Mouse (Mus musculus): Measurements from ENCODE around the gene Actl7b. TPM values are rescaled to one million over a fixed set of nuclear protein-coding genes. Genes with fewer than 3 reads are reported as not detected.

Gene Actl7b
- polyA plus RNA-seq, 1 experiment = not detected

GRCm38 (mm10) chr4:56719456-56719855 lies 21.8 kb downstream of the Actl7b start:
- no peak overlapping the region for H3K4me3 ChIP-seq (ENCODE audit: insufficient read depth, low read depth, low read length)
- TF ChIP-seq CTCF (IDR thresholded peaks at IDR 0.05; ENCODE audit: insufficient read depth, low read depth, low read length) (no peak), POLR2A (IDR thresholded peaks at IDR 0.05; ENCODE audit: insufficient read depth, low read depth, low read length) (no peak)
- H3K27ac ChIP-seq (ENCODE audit: insufficient read depth, low read depth, low read length) = no peak overlapping the region
- 83% methylated on average over 9 of the region's 9 CpGs for WGBS
- H3K4me1 ChIP-seq (ENCODE audit: control insufficient read depth, insufficient read depth, low read length) = no peaks in the 10 kb centered on the region; the same call in 1 of the 2 replicates

GRCm38 (mm10) chr4:56718573-56719442 lies 22.4 kb downstream of the Actl7b start:
- no peak overlapping the region for H3K4me3 ChIP-seq (ENCODE audit: insufficient read depth, low read depth, low read length)
- 59% methylated on average over 12 of the region's 12 CpGs for WGBS
- no peak overlapping the region for H3K27ac ChIP-seq (ENCODE audit: insufficient read depth, low read depth, low read length)
- H3K4me1 ChIP-seq (ENCODE audit: control insufficient read depth, insufficient read depth, low read length) = no peaks in the 10 kb centered on the region; the same call in 1 of the 2 replicates
- TF ChIP-seq POLR2A (IDR thresholded peaks at IDR 0.05; ENCODE audit: insufficient read depth, low read depth, low read length) = no peak
- TF ChIP-seq CTCF (IDR thresholded peaks at IDR 0.05; ENCODE audit: insufficient read depth, low read depth, low read length) = no peak

- no peak for TF ChIP-seq CTCF (IDR thresholded peaks at IDR 0.05; ENCODE audit: insufficient read depth, low read depth, low read length)
- 81% methylated on average over 3 of the region's 3 CpGs for WGBS
- H3K27ac ChIP-seq (ENCODE audit: insufficient read depth, low read depth, low read length) = no peak overlapping the region
- no peak overlapping the region for H3K4me3 ChIP-seq (ENCODE audit: insufficient read depth, low read depth, low read length)
- no peaks in the 10 kb centered on the region; the same call in 1 of the 2 replicates for H3K4me1 ChIP-seq (ENCODE audit: control insufficient read depth, insufficient read depth, low read length)
Observed at GRCm38 (mm10) chr4:56717932-56718331, 23.3 kb downstream of the Actl7b start.

GRCm38 (mm10) chr4:56716801-56717200 lies 24.4 kb downstream of the Actl7b start:
- TF ChIP-seq POLR2A (IDR thresholded peaks at IDR 0.05; ENCODE audit: insufficient read depth, low read depth, low read length) (no peak), CTCF (IDR thresholded peaks at IDR 0.05; ENCODE audit: insufficient read depth, low read depth, low read length) (no peak)
- 44% methylated on average over 5 of the region's 5 CpGs for WGBS
- no peaks in the 10 kb centered on the region for H3K4me1 ChIP-seq (ENCODE audit: control insufficient read depth, insufficient read depth, low read length)
- H3K27ac ChIP-seq (ENCODE audit: insufficient read depth, low read depth, low read length) = no peak overlapping the region
- H3K4me3 ChIP-seq (ENCODE audit: insufficient read depth, low read depth, low read length) = no peak overlapping the region

- Histone ChIP-seq H3K4me3 (ENCODE audit: insufficient read depth, low read depth, low read length) (no peak overlapping the region), H3K27ac (ENCODE audit: insufficient read depth, low read depth, low read length) (no peak overlapping the region), H3K4me1 (ENCODE audit: control insufficient read depth, insufficient read depth, low read length) (peaks cover 3% of the 10 kb centered on the region; the same call in 1 of the 2 replicates)
- TF ChIP-seq POLR2A (IDR thresholded peaks at IDR 0.05; ENCODE audit: insufficient read depth, low read depth, low read length) (no peak), CTCF (IDR thresholded peaks at IDR 0.05; ENCODE audit: insufficient read depth, low read depth, low read length) (no peak)
- 48% methylated on average over 3 of the region's 3 CpGs for WGBS
Observed at GRCm38 (mm10) chr4:56713155-56713554, 28.1 kb downstream of the Actl7b start.

GRCm38 (mm10) chr4:56702234-56702633 lies 39.0 kb downstream of the Actl7b start:
- TF ChIP-seq POLR2A (IDR thresholded peaks at IDR 0.05; ENCODE audit: insufficient read depth, low read depth, low read length) (no peak), CTCF (IDR thresholded peaks at IDR 0.05; ENCODE audit: insufficient read depth, low read depth, low read length) (no peak)
- Histone ChIP-seq H3K4me3 (ENCODE audit: insufficient read depth, low read depth, low read length) (no peak overlapping the region), H3K27ac (ENCODE audit: insufficient read depth, low read depth, low read length) (no peak overlapping the region), H3K4me1 (ENCODE audit: control insufficient read depth, insufficient read depth, low read length) (no peaks in the 10 kb centered on the region; the same call in 1 of the 2 replicates)
- WGBS = 29% methylated on average over 10 of the region's 10 CpGs

- 77% methylated on average over 5 of the region's 5 CpGs for WGBS
- H3K4me3 ChIP-seq (ENCODE audit: insufficient read depth, low read depth, low read length) = no peak overlapping the region
- no peaks in the 10 kb centered on the region; the same call in 1 of the 2 replicates for H3K4me1 ChIP-seq (ENCODE audit: control insufficient read depth, insufficient read depth, low read length)
- TF ChIP-seq CTCF (IDR thresholded peaks at IDR 0.05; ENCODE audit: insufficient read depth, low read depth, low read length) = no peak
- TF ChIP-seq POLR2A (IDR thresholded peaks at IDR 0.05; ENCODE audit: insufficient read depth, low read depth, low read length) = no peak
- no peak overlapping the region for H3K27ac ChIP-seq (ENCODE audit: insufficient read depth, low read depth, low read length)
Observed at GRCm38 (mm10) chr4:56698671-56699070, 42.6 kb downstream of the Actl7b start.

GRCm38 (mm10) chr4:56696401-56696800 lies 44.8 kb downstream of the Actl7b start:
- Histone ChIP-seq H3K4me1 (ENCODE audit: control insufficient read depth, insufficient read depth, low read length) (no peaks in the 10 kb centered on the region), H3K27ac (ENCODE audit: insufficient read depth, low read depth, low read length) (no peak overlapping the region), H3K4me3 (ENCODE audit: insufficient read depth, low read depth, low read length) (no peak overlapping the region)
- 90% methylated on average over 7 of the region's 7 CpGs for WGBS
- no peak for TF ChIP-seq CTCF (IDR thresholded peaks at IDR 0.05; ENCODE audit: insufficient read depth, low read depth, low read length)
- no peak for TF ChIP-seq POLR2A (IDR thresholded peaks at IDR 0.05; ENCODE audit: insufficient read depth, low read depth, low read length)

Other genes starting within 250 kb of the Actl7b start
- not detected in 2 replicates for gene Gm26657, start 1.4 kb downstream of the Actl7b start, polyA plus RNA-seq (2012; ENCODE audit: insufficient read depth, insufficient read length, low replicate concordance, missing spikeins)
- gene Actl7a, start 2.0 kb upstream of the Actl7b start, polyA plus RNA-seq (2012; ENCODE audit: insufficient read depth, insufficient read length, low replicate concordance, missing spikeins) = not detected in 2 replicates
- gene Elp1, start 60.9 kb upstream of the Actl7b start, polyA plus RNA-seq (2012; ENCODE audit: insufficient read depth, insufficient read length, low replicate concordance, missing spikeins) = not detected in 2 replicates
- not detected in 2 replicates for gene Fam206a, start 60.9 kb upstream of the Actl7b start, polyA plus RNA-seq (2012; ENCODE audit: insufficient read depth, insufficient read length, low replicate concordance, missing spikeins)
- not detected in 2 replicates for gene Ctnnal1, start 123.7 kb upstream of the Actl7b start, polyA plus RNA-seq (2012; ENCODE audit: insufficient read depth, insufficient read length, low replicate concordance, missing spikeins)
- not detected in 2 replicates for gene Tmem245, start 206.0 kb upstream of the Actl7b start, polyA plus RNA-seq (2012; ENCODE audit: insufficient read depth, insufficient read length, low replicate concordance, missing spikeins)
- not detected in 2 replicates for gene Frrs1l, start 248.9 kb upstream of the Actl7b start, polyA plus RNA-seq (2012; ENCODE audit: insufficient read depth, insufficient read length, low replicate concordance, missing spikeins)